Mouse (Mus musculus) embryo, embryonic 11 days (tissue): ENCODE measurements around the gene Btbd35f4.
"Not testable (repeated sequence)": the region's sequence is repeated elsewhere in the genome, so short reads cannot be mapped to it uniquely, and the experiment has no call there.

ENCODE experiments used
- DNase-seq: peaks from one replicate; pipeline ENCODE4 v3.0.0-alpha.2; 2015

Btbd35f4 gene

GRCm38 (mm10) chrX:4800196-4800595 is at the start of gene Btbd35f4:
Btbd35f4 (plus strand) TSS chrX:4800496.
- DNase-seq = not testable (repeated sequence)

- DNase-seq = not testable (repeated sequence)
Measured at GRCm38 (mm10) chrX:4840016-4840415, 39.7 kb downstream of the Btbd35f4 start.
